Mouse (Mus musculus) limb, embryonic 15.5 days (tissue): ENCODE measurements around the gene Cmtm7. TPM values are rescaled to one million over a fixed set of nuclear protein-coding genes. Genes with fewer than 3 reads are reported as not detected.

Experiments used
- ATAC-seq: fragments of 200-750 bp; cut with Nextera tagmentation; 2 replicates; pipeline ENCODE4 v1.8.0; 2017; ENCODE audit warnings: low read depth, moderate TSS enrichment; ENCODE audit not compliant: insufficient number of reproducible peaks, low FRiP score, low TSS enrichment
- H3K27ac ChIP-seq: fragments of 300-500 bp; sonication (generic); 2 replicates; pipeline ENCODE4 v1.5.1; 2015; ENCODE audit warnings: moderate library complexity, mild to moderate bottlenecking, inconsistent platforms
- H3K27me3 ChIP-seq: fragments of 300-500 bp; sonication (generic); 2 replicates; pipeline ENCODE4 v1.6.1; 2015; ENCODE audit warnings: inconsistent platforms
- H3K36me3 ChIP-seq: fragments of 300-500 bp; sonication (generic); 2 replicates; pipeline ENCODE4 v1.6.1; 2015; ENCODE audit warnings: inconsistent platforms
- H3K4me1 ChIP-seq: fragments of 300-500 bp; sonication (generic); 2 replicates; pipeline ENCODE4 v1.6.1; 2015; ENCODE audit warnings: inconsistent platforms
- H3K4me2 ChIP-seq: fragments of 300-500 bp; sonication (generic); 2 replicates; pipeline ENCODE4 v1.6.1; 2015; ENCODE audit warnings: mild to moderate bottlenecking, inconsistent platforms
- H3K4me3 ChIP-seq: fragments of 300-500 bp; sonication (generic); 2 replicates; pipeline ENCODE4 v1.5.1; 2015; ENCODE audit warnings: mild to moderate bottlenecking, inconsistent platforms
- H3K9ac ChIP-seq: fragments of 300-500 bp; sonication (generic); 2 replicates; pipeline ENCODE4 v1.6.1; 2015; ENCODE audit warnings: inconsistent platforms
- H3K9me3 ChIP-seq: fragments of 300-500 bp; sonication (generic); 2 replicates; pipeline ENCODE4 v1.6.1; 2016; ENCODE audit warnings: inconsistent platforms
- WGBS: fragments of 180-500 bp; shearing (Covaris S2); methylation state at CpG from one replicate; pipeline ENCODE4 v1.1.7; 2015; 5-methylcytosine and 5-hydroxymethylcytosine counted together
- polyA plus RNA-seq: library from polyadenylated mRNA; unstranded; fragments of >200 nt; fragmentation: Nextera tagmentation; extraction: Ambion mirVana; gene quantifications from 2 replicates; pipeline ENCODE4 v1.2.1, GENCODE M21; 2015

Cmtm7 gene
- 119 and 126 TPM in 2 replicates for polyA plus RNA-seq

DNA sequence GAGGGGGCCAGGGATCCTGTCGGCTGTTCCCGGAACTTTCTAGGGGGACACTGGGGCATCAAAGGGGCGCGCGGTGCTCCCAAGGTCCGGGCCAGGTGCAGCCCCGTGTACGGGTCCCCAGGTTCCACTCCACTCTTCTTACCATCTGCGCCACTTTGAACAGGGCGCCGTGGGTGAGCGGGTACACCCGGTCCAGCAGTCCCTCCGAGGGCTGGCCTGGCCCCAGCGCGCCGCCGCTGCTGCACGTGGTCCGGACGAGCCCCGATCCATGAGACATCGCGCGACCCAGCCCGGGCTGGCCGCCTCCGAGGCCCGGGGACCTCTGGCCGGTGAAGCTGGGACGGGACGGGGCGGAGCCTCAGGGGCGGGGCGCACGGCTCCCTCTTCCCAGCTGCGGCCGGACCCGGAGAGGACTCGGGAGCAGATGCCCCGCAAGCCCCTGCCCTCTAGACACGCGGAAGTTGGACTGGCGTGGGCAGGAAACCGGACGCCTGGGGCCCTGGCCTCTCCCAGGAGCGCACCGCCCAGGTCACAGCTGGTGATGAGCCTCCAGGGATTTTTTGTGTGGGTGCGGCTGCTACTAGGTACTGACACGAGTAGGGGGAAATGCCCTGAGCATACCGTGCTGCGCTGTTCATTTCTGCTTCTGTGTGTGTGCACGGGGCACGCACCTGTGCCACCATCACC is at the start of gene Cmtm7:
Cmtm7 (minus strand) TSS at position 331 of the 687 bp plus-strand sequence.
- peak within 1 kb of the TSS; percentile 71 for H3K4me3 ChIP-seq
- peak; percentile 76 for ATAC-seq
- H3K27ac ChIP-seq = peak within 1 kb of the TSS; percentile 85
- H3K4me2 ChIP-seq = peak within 1 kb of the TSS; percentile 87
- H3K9me3 ChIP-seq = no peaks in the 10 kb centered on the region
- H3K27me3 ChIP-seq = no peaks in the 10 kb centered on the region
- peaks cover 4% of the 10 kb centered on the region; the same call in 1 of the 2 replicates for H3K36me3 ChIP-seq
- H3K9ac ChIP-seq = peak within 1 kb of the TSS; percentile 65
- under 1% methylated on average over 52 of the region's 54 CpGs for WGBS
- H3K4me1 ChIP-seq = peaks cover 22% of the 10 kb centered on the region

DNA sequence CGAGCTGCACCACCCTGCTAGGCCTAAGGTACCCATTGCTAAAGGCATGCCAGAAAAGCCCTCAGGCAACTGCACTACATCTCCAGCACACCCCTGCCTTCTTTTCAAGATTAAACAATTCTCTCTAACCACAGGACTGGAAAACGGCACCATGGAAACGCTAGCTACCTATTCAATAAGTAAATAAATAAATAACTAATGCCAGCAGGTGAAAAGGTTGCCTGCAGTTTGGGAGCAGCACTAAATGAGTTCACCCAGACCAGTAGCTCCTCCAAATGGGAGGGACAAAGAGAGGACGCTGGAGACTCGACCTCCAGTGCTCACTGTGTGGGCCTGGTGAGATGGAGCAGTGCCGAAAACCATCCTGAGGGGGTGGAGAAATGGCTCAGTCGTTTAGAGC is 48.7 kb upstream of the Cmtm7 start:
- Histone ChIP-seq H3K4me3 (no peak overlapping the region), H3K9me3 (no peaks in the 10 kb centered on the region), H3K9ac (no peak overlapping the region), H3K4me2 (no peak overlapping the region), H3K4me1 (0 out of 2 replicates have a peak, but pooled peaks cover 4% of the 10 kb centered on the region), H3K27ac (no peak overlapping the region), H3K36me3 (no peaks in the 10 kb centered on the region), H3K27me3 (no peaks in the 10 kb centered on the region)
- ATAC-seq = no peak
- WGBS = 48% methylated on average over 7 of the region's 7 CpGs

DNA sequence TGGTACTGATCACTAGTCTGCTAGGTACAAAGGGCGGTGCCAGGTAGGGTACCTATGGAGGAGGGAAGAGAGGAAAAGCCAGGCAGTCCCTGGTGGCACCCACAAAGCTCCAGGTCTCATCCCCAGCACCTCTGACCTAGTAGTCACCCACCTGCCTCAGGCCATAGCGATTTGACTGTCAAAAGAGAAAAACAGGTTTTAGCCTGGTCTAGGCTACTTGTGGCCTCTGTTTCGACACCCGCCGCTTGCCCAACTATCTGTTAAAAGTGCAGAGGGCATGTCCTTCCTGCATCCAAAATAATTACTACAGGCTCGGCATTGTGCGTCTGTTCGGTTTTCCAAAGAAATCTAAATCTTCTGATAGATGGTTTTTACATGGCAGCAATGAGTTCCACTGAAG is 48.0 kb upstream of the Cmtm7 start:
- no peak overlapping the region for H3K27ac ChIP-seq

DNA sequence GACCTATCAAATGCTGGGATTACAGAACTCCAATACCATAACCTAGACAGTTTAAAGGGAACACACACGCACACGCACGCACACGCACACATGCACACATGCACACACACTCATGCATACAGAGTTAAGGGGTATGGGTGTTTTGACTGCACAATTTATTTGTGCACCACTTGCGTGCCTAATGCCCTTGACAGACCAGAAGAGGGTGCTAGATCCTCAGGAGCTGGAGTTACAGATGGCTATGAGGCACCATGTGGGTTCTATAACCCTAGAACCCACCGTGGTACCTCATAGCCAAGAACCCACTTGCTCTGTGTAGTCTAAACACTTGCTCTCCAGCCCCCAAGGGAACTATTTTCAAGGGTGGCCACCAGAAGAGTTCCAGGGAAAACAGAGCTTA is 46.7 kb upstream of the Cmtm7 start:
- WGBS = 94% methylated on average over 6 of the region's 6 CpGs
- no peak overlapping the region for H3K4me3 ChIP-seq
- 0 out of 2 replicates have a peak, but pooled peaks cover 4% of the 10 kb centered on the region for H3K4me1 ChIP-seq
- no peaks in the 10 kb centered on the region for H3K9me3 ChIP-seq
- H3K27me3 ChIP-seq = no peaks in the 10 kb centered on the region
- no peaks in the 10 kb centered on the region for H3K36me3 ChIP-seq
- no peak overlapping the region for H3K9ac ChIP-seq
- no peak overlapping the region for H3K4me2 ChIP-seq
- no peak overlapping the region for H3K27ac ChIP-seq
- no peak for ATAC-seq

More for the DNA sequence above, 48.0 kb upstream of the Cmtm7 start:
- H3K4me2 ChIP-seq = no peak overlapping the region
- no peak overlapping the region for H3K4me3 ChIP-seq
- no peaks in the 10 kb centered on the region for H3K36me3 ChIP-seq
- WGBS = 86% methylated on average over 8 of the region's 8 CpGs
- no peak overlapping the region for H3K9ac ChIP-seq
- 0 out of 2 replicates have a peak, but pooled peaks cover 4% of the 10 kb centered on the region for H3K4me1 ChIP-seq
- no peaks in the 10 kb centered on the region for H3K27me3 ChIP-seq
- no peak for ATAC-seq
- no peaks in the 10 kb centered on the region for H3K9me3 ChIP-seq

DNA sequence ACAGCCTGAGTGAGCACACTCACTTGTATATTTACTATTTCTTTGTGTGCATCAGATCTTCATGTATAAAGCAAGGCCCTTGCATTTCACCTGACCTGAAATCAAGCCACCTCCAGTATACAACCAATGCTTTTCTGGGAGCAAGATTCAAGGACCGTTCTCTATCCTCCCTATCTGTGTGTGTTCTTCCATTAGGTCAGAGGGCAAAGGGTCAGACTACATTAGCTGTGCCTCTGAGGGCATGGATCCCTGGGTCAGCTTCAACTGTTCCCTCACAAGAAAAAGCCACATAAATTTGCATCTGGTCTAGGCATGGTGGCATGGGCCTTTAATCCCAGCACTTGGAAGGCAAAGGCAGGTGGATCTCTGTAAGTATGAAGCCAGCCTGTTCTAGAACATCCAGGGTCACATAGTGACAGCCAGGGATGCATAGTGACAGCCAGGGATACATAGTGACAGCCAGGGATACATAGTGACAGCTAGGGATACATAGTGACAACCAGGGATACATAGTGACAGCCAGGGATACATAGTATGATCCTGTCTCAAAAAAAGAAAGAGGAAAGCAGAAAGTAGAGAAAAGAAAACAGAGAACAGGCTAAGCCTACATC is 45.7 kb upstream of the Cmtm7 start:
- Histone ChIP-seq H3K9ac (0 out of 2 replicates have a peak overlapping the region, but pooled peaks have one; percentile 4), H3K4me3 (no peak overlapping the region), H3K36me3 (no peaks in the 10 kb centered on the region), H3K4me2 (no peak overlapping the region), H3K9me3 (no peaks in the 10 kb centered on the region), H3K27me3 (no peaks in the 10 kb centered on the region), H3K4me1 (0 out of 2 replicates have a peak, but pooled peaks cover 4% of the 10 kb centered on the region), H3K27ac (no peak overlapping the region)
- no peak for ATAC-seq
- 77% methylated on average over 1 of the region's 1 CpGs for WGBS

DNA sequence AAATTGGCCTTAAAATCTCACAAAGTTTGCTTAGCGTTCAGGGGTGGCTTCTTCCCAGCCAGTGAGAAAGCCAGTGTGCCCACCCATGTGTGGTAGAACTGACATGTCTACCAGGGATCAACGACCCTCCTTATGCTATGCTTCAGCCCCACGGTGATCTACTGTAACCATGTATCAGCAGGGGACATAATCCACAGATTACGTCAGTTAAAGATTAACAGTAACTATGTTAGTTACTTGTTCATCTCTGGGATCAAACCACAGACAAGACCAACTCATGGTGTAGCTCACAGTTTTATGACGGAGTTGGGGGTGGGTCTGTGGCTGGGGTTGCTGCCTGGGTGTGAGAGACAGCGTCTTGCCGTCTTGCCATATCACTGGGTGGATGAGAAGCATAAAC is 42.5 kb upstream of the Cmtm7 start:
- WGBS = 93% methylated on average over 7 of the region's 7 CpGs
- H3K27ac ChIP-seq = no peak overlapping the region
- no peaks in the 10 kb centered on the region for H3K9me3 ChIP-seq
- H3K4me2 ChIP-seq = no peak overlapping the region
- H3K9ac ChIP-seq = no peak overlapping the region
- H3K4me1 ChIP-seq = no peaks in the 10 kb centered on the region
- no peaks in the 10 kb centered on the region for H3K27me3 ChIP-seq
- no peak for ATAC-seq
- no peaks in the 10 kb centered on the region for H3K36me3 ChIP-seq
- no peak overlapping the region for H3K4me3 ChIP-seq

DNA sequence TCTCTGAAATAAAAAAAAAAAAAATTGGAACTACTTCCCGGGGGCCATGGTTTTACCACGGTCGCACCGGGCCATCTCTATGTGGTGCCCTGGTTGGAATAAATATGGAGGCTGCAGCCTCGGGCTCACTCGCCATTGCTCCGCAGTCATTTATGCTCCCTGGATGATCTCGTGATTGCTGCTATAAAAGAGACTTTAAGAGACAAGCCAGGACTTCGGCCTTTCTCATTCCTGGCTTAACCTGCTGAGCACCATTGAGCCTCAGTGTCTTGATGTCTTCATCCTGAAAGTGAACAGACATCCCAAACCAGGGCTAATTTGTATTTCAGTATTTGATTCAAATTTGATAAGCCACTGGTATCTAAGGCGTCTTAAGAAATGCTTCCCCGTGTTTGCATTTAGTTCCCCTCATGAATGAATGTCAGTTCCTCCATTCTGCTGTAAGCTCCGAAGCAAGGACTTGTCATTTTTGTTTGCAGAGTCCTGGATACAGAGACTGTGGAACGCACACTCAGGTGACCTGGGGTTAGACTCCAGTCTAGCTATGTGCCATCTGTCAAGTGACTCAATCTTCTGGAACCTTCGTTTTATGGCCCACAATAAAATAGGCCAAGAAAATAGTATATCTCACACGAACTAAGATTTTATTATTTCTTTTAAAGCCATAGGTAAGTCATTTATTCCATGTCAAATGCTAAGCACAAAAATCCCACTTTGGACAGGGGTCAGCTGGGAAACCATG is 40.1 kb upstream of the Cmtm7 start:
- Histone ChIP-seq H3K9me3 (no peaks in the 10 kb centered on the region), H3K4me2 (no peak overlapping the region), H3K4me3 (no peak overlapping the region), H3K27ac (no peak overlapping the region), H3K9ac (no peak overlapping the region), H3K27me3 (no peaks in the 10 kb centered on the region), H3K36me3 (no peaks in the 10 kb centered on the region), H3K4me1 (no peaks in the 10 kb centered on the region)
- no peak for ATAC-seq
- WGBS = 72% methylated on average over 15 of the region's 15 CpGs

DNA sequence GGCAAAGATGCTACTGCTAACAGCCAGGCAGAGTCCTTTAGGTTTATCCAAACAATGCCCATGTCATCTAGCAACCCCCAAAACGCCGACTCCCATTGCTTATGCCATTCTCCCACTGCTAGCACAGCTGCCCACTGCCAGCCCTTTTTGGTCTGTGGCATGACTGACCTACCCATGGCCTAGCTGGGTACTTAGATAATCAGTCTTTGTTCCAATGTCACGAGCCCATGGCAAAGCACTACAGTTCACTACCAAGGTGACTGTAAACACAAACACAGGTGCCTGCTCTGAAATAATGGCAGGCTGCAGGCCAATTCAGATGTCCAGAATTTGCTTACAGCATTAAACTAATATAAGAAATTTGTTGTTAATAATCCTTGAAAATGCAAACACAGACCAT is 37.3 kb upstream of the Cmtm7 start:
- WGBS = 79% methylated on average over 3 of the region's 3 CpGs
- H3K4me2 ChIP-seq = no peak overlapping the region
- H3K36me3 ChIP-seq = no peaks in the 10 kb centered on the region
- no peak overlapping the region for H3K9ac ChIP-seq
- H3K27me3 ChIP-seq = no peaks in the 10 kb centered on the region
- no peak for ATAC-seq
- H3K9me3 ChIP-seq = no peaks in the 10 kb centered on the region
- no peaks in the 10 kb centered on the region for H3K4me1 ChIP-seq
- no peak overlapping the region for H3K4me3 ChIP-seq
- no peak overlapping the region for H3K27ac ChIP-seq

DNA sequence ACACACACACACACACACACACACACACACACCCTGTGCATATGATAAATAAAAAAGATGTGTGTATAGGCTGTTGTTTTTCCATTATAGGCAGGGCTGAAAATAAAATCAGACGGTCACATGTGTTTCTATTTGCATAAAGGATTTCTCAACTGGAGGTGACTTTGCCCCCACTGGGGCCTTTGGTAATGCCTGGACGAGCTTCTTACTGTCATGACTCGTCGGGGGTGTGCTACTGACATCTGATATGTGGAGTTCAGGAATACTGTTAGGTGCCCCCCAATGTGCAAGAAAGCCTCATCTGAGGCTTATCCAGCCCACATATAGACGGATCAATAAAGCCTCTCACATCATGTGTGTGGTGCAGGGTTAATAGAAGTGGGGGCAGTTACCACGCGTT is 35.4 kb upstream of the Cmtm7 start:
- Histone ChIP-seq H3K27ac (no peak overlapping the region), H3K36me3 (no peaks in the 10 kb centered on the region), H3K4me2 (no peak overlapping the region), H3K27me3 (no peaks in the 10 kb centered on the region), H3K9me3 (no peaks in the 10 kb centered on the region), H3K4me1 (no peaks in the 10 kb centered on the region), H3K4me3 (no peak overlapping the region), H3K9ac (no peak overlapping the region)
- ATAC-seq = no peak
- WGBS = 67% methylated on average over 7 of the region's 7 CpGs

DNA sequence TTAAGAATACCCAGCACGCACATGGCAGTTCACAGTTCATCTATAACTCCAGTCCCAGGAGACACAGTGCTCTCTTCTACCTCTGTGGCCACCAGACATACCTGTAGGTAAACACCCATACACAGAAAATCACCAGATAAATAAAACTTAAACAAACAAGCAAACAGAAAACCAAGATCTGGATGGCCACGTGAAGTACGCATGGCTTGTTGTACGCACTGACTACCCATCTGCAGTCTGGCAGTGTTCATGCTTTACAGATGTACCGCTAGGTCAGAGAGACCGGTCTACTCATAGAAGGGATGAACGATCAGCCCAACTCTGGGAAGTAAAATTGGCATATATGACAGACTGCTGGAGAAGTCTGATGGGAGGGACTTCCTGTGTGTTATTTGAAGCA is 34.5 kb upstream of the Cmtm7 start:
- Histone ChIP-seq H3K4me3 (no peak overlapping the region), H3K9me3 (no peaks in the 10 kb centered on the region), H3K4me2 (no peak overlapping the region), H3K27me3 (no peaks in the 10 kb centered on the region), H3K9ac (no peak overlapping the region), H3K4me1 (no peaks in the 10 kb centered on the region), H3K27ac (no peak overlapping the region), H3K36me3 (no peaks in the 10 kb centered on the region)
- ATAC-seq = no peak
- 92% methylated on average over 7 of the region's 7 CpGs for WGBS

DNA sequence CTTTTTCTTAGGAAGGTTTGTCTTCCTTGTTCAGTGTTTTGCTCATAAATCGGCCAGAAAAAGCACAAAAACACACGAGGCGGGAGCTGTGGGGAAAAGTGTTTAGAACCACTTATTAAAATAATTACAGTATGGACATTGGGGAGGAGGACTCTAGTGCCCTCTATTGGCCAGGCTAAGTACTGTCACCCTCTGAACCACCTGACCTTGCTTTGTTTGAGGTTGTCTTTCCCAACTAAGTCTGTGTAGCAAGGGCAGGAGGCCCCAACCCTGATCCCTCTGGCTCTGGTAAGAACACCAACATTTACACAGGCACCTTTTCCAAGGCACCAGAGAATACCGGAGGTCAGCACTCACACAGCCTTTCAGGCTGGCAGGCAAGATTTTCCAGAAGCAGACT is 33.7 kb upstream of the Cmtm7 start:
- H3K4me1 ChIP-seq = no peaks in the 10 kb centered on the region
- ATAC-seq = no peak
- WGBS = 59% methylated on average over 4 of the region's 4 CpGs

DNA sequence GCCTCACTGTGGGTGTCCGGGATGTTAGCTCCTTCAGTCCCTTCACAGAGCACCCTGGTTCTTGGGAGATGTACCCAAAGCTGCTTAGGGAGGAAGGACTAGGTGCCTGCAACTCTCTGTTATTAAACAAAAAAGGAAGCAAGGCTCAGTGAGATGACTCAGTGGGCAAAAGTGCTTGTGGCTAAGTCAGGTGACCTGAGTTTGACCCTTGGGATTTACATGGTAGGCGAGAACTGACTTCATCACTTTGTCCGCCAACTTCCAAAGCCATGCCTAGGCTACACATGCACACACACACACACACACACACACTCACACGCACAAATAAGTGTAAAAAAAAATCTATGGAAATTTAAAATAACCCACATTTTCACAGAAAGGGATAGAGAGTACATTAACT is 30.3 kb upstream of the Cmtm7 start:
- H3K27me3 ChIP-seq = no peaks in the 10 kb centered on the region
- H3K9ac ChIP-seq = no peak overlapping the region
- H3K36me3 ChIP-seq = no peaks in the 10 kb centered on the region
- 75% methylated on average over 4 of the region's 4 CpGs for WGBS
- no peak for ATAC-seq
- no peak overlapping the region for H3K4me3 ChIP-seq
- no peaks in the 10 kb centered on the region for H3K9me3 ChIP-seq
- H3K4me2 ChIP-seq = no peak overlapping the region
- H3K27ac ChIP-seq = no peak overlapping the region
- no peaks in the 10 kb centered on the region for H3K4me1 ChIP-seq

More for the DNA sequence above, 33.7 kb upstream of the Cmtm7 start:
- H3K9ac ChIP-seq = no peak overlapping the region
- H3K27ac ChIP-seq = no peak overlapping the region
- H3K4me3 ChIP-seq = no peak overlapping the region
- no peak overlapping the region for H3K4me2 ChIP-seq
- no peaks in the 10 kb centered on the region for H3K36me3 ChIP-seq
- H3K27me3 ChIP-seq = no peaks in the 10 kb centered on the region
- no peaks in the 10 kb centered on the region for H3K9me3 ChIP-seq
